Mouse (Mus musculus): Measurements from ENCODE around the gene Ikzf3.
A peak's percentile ranks its signal among the peaks of the same experiment; 100 is the strongest.

Ikzf3 gene

DNA sequence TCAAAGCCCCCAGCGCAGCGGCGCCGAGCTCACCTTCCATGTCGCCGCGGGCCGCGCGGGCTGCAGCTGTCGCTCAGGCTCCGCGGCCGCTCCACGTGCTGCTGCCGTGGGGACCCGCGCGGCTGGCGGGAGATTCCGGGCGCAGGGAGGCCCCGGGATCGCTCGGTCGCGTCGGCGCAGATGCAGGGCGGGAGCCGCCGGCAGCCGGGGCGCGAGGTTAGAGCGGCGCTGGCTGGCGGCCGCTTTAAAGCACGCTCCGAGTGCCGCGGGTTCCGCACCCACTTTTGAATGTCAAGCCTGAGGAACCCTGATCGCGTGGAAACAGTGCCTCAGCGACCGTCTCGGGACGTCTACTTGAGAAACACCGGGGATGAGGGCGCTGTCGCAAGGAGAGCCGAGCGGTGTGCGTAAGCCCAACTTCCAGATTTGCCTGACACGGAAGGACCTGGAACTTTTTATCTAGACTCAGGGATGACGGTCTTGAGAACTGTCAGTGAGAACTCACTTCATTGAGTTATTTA lies at the start of gene Ikzf3:
TSS of gene Ikzf3 (minus strand) at position 321 of the 521 bp plus-strand sequence.
- no peak for DNase-seq (ENCODE audit: extremely low read depth, low read depth, low spot score)

DNA sequence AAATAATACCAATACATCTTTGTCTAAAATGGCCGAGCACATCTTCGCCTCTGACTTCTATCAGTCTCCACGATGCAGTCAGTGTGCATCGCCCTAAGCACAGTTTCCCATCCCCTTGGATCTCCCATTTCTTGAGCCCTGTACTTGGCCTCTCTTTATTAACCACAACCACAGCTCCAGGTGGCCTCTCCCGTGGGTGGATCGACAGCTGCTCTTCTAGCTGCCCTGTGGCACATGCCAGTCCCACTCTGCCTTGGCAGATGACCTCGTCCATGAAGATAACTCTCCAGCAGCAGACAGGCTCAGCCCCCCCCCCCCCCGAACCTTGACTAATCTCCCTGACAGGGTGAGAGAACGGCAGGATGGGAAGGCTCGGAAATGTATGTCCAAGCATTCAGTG lies 49.6 kb upstream of the Ikzf3 start:
- no peak for DNase-seq (ENCODE audit: extremely low read depth, low read depth, low spot score)

DNA sequence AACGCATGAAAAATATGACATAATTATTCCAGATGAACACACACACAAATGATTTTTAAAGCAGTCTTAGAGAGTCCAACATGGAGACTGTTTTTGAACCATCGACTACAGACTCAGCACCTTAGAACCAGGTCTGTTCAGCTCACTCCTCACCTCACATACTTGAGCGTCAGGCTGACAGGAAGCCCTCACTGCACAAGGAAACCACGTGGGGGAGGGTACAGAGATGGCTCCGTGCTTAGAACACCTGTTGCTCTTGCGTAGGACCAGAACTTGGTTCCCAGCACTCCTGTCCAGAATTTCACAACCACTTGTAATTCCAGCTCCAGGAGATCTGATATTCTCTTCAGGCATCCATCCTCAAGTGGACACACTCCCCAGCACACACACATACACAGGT lies 49.2 kb upstream of the Ikzf3 start:
- DNase-seq (ENCODE audit: extremely low read depth, low read depth, low spot score), result no peak

- DNase-seq (ENCODE audit: extremely low read depth, low read depth, low spot score), result no peak
Measured at GRCm38 (mm10) chr11:98590548-98591445, 45.0 kb upstream of the Ikzf3 start.

DNA sequence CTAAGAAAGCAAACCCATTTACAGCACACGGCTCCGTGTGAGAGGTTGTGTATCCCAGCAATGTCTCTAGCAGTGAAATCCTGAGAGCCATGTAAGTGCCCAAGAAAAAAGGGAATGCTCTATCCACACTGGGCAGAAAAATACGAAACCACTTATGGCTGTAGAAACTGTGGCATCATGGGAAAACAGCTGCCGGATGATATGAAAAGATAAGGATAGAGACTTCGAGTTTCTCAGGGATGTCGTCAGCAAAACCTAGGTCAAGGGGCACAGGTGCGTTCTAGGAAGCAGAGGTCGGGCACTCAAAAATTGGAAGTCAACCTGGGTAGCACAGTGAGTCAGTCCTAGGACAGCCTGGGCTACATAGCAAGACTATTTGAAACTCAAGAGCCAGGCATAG lies 43.5 kb upstream of the Ikzf3 start:
- no peak for DNase-seq (ENCODE audit: extremely low read depth, low read depth, low spot score)

DNA sequence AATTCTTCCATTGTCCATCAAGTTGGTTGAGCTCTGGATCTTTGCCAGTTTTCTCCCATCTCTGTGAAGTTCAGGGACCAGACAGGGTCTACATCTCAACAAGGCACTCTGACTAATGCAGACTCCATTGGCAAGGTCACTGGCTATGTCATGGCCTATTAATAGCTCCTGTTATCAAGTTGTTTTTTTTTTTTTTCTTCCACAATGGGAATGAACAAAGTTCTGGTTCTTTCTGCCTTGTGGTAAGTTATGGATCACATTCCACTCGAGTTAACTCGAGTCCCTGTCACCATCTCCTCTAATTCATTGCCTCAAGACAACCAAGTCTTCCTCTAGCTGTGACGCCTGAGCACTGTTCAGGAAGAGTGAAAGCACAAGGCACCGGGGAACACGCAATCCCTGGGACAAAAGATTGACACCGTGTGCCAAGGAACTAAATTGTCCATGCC lies 43.0 kb upstream of the Ikzf3 start:
- DNase-seq (ENCODE audit: extremely low read depth, low read depth, low spot score), result no peak

GRCm38 (mm10) chr11:98587684-98588546 lies 42.1 kb upstream of the Ikzf3 start:
- peak; percentile 97 for DNase-seq (ENCODE audit: extremely low read depth, low read depth, low spot score)

DNA sequence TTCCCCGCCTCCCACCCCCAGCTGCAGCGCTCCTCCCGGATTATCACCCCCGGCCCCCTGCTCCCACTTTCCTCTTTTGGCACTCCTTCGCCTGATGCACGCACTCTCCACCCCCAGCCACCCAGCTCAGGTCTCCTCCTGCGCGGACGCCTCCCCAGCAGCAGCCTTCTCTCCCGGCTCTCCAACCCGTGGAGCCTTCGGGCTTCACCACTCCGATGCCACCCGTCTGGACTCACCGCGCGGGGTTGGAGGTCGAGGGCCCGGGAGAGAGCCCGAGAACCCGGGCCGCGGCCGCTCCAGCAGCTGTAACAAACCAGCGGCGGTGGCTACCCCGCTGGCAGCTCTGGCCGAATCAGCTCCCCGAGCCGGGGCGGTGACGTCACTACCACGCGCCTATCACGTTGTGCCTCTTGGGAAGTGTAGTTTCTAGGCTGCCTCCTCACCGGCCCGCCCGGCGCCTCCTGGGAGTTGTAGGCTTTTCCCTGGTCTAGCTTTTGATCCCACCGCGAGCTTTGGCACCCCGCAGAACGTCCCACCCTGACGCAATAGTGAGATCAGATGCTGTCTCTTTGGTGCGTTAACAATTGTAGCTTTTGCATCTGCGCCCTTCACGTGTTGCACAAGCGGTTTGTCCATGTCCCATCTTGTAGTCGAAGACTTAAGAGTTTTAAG lies 41.2 kb upstream of the Ikzf3 start, which contains the start of gene Ormdl3:
TSS of gene Ormdl3 (minus strand) at position 477 of the 672 bp plus-strand sequence.
- DNase-seq (ENCODE audit: extremely low read depth, low read depth, low spot score), result no peak

GRCm38 (mm10) chr11:98586087-98586891 lies 40.5 kb upstream of the Ikzf3 start:
- peak; percentile 93 for DNase-seq (ENCODE audit: extremely low read depth, low read depth, low spot score)

GRCm38 (mm10) chr11:98584629-98585177 lies 38.9 kb upstream of the Ikzf3 start:
- DNase-seq (ENCODE audit: extremely low read depth, low read depth, low spot score), result no peak

- no peak for DNase-seq (ENCODE audit: extremely low read depth, low read depth, low spot score)
Measured at GRCm38 (mm10) chr11:98584146-98584545, 38.3 kb upstream of the Ikzf3 start.

- DNase-seq (ENCODE audit: extremely low read depth, low read depth, low spot score), result no peak
Measured at GRCm38 (mm10) chr11:98583571-98583970, 37.7 kb upstream of the Ikzf3 start.

- no peak for DNase-seq (ENCODE audit: extremely low read depth, low read depth, low spot score)
Measured at GRCm38 (mm10) chr11:98583265-98583552, 37.4 kb upstream of the Ikzf3 start.

DNA sequence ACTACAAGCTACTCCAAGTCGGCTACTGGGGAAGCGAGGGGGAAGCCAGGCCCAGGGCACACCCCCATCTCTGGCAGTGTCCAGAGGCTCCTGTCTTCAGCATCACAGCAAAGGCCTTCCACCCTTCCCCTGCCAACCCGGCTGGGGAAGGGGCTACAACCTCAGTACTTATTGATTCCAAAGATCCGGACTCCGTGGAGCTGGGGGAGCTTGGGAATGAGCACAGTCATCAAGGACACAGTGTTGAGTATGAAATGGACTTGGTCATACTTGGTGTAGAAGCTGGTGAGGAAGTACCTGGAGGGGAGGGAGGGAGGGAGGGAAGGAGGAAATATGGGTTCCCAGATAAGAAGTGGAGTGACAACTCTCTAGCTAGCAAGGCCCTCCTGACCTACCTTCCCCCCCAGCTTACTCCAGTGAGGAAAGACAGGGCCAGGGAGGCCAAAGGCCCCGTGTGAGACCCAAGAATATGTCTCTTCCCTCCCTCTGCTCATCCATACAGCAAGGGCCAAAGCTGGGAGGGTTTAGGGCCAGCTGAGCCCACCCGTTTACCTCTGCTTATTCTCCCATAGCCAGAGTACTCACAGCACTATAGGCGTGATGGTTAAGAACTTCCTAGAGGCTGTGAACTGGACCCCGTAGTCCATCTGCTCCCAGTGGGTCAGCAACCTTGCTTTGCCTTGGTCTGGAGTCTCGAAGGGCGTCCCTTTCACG lies 36.9 kb upstream of the Ikzf3 start:
- no peak for DNase-seq (ENCODE audit: extremely low read depth, low read depth, low spot score)

DNA sequence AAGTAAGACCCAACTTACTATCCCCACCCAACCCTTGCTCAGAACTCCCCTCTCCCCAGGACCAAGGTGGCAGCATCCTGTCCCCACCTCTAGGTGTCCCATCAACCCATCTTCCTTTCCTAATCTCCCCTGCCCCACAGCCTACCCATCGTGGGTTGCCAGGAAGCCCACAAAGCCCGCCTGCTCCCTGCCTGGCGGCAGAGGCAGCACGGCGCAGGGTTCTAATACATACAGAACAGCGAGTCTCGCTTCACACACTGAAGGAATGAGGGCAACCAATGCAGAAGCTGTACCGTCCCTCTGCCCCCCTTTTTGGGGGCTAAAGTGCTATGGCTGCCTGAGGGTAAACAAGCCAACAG lies 36.2 kb upstream of the Ikzf3 start:
- DNase-seq (ENCODE audit: extremely low read depth, low read depth, low spot score), result no peak

GRCm38 (mm10) chr11:98581286-98582029 lies 35.6 kb upstream of the Ikzf3 start:
- DNase-seq (ENCODE audit: extremely low read depth, low read depth, low spot score), result no peak

GRCm38 (mm10) chr11:98580301-98581121 lies 34.7 kb upstream of the Ikzf3 start:
- DNase-seq (ENCODE audit: extremely low read depth, low read depth, low spot score), result no peak

DNA sequence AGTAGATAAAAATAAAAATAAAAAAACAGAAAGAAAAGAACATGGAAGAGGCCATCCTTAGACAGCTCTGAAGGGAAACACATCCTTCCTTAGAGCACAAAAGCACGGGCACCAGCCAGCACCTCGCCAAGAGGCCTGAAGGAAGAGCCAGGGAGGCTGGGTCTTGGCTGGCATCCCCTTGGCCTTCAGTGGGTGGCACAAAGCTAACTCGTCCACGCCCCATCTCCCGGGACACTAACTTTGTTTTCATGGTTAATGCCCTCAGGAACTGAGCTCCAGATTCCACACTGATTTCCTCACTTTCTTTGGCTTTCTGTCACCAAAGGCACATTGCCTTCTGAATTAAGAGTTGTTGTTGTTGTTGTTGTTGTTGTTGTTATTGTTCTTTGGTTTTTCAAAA lies 31.9 kb upstream of the Ikzf3 start:
- no peak for DNase-seq (ENCODE audit: extremely low read depth, low read depth, low spot score)

All from fat pad, adult 2 months (tissue).